Mouse (Mus musculus) ES-Bruce4 (cell line): ENCODE results near the gene Tnfrsf14. TPM values are rescaled to one million over a fixed set of nuclear protein-coding genes. Genes with fewer than 3 reads are reported as not detected.

Experiments used
- H3K27ac ChIP-seq: 2 replicates; pipeline ENCODE4 v1.5.1; 2012; ENCODE audit warnings: low read length, inconsistent platforms; ENCODE audit not compliant: insufficient read depth
- H3K27me3 ChIP-seq: 2 replicates; pipeline ENCODE4 v1.6.1; 2012; ENCODE audit warnings: mild to moderate bottlenecking, low read length, inconsistent platforms; ENCODE audit not compliant: control insufficient read depth, poor library complexity, insufficient read depth, severe bottlenecking
- H3K36me3 ChIP-seq: 2 replicates; pipeline ENCODE4 v1.6.1; 2012; ENCODE audit warnings: inconsistent platforms, mild to moderate bottlenecking, low read length, moderate library complexity; ENCODE audit not compliant: control insufficient read depth, poor library complexity, insufficient read depth, severe bottlenecking
- H3K4me1 ChIP-seq: one replicate; pipeline ENCODE4 v1.8.1; 2011; ENCODE audit warnings: low read length; ENCODE audit not compliant: control insufficient read depth, insufficient read depth
- H3K4me3 ChIP-seq: 2 replicates; pipeline ENCODE4 v1.5.1; 2011; ENCODE audit warnings: low read depth, mild to moderate bottlenecking, low read length
- H3K9ac ChIP-seq: 2 replicates; pipeline ENCODE4 v1.6.1; 2012; ENCODE audit warnings: low read depth, mild to moderate bottlenecking, inconsistent platforms; ENCODE audit not compliant: poor library complexity, severe bottlenecking
- H3K9me3 ChIP-seq: replicated peaks from 2 replicates; pipeline ENCODE4 v1.6.1; 2012; ENCODE audit warnings: mild to moderate bottlenecking, low read length, inconsistent platforms; ENCODE audit not compliant: control insufficient read depth, poor library complexity, insufficient read depth, severe bottlenecking
- CTCF ChIP-seq: IDR thresholded peaks from one replicate; pipeline ENCODE4 v1.8.1; 2011; ENCODE audit warnings: low read depth, low read length
- EP300 ChIP-seq: IDR thresholded peaks from 2 replicates; pipeline ENCODE4 v1.6.1; 2011; ENCODE audit warnings: low read depth, low read length; ENCODE audit not compliant: insufficient read depth
- POLR2A ChIP-seq: IDR thresholded peaks from one replicate; pipeline ENCODE4 v1.8.1; 2011; ENCODE audit warnings: low read length; ENCODE audit not compliant: insufficient read depth
- polyA plus RNA-seq: library from polyadenylated mRNA; stranded (reverse); fragments of >200 nt; gene quantifications from 2 replicates; pipeline ENCODE4 v1.2.4, GENCODE M21; 2011; ENCODE audit warnings: low read depth; ENCODE audit not compliant: missing spikeins, insufficient read depth, insufficient read length

Gene Tnfrsf14
- polyA plus RNA-seq, 1 experiment = not detected

GRCm38 (mm10) chr4:154915286-154915685, 13.1 kb downstream of the Tnfrsf14 start:
- Histone ChIP-seq H3K4me1 (no peaks in the 10 kb centered on the region), H3K9me3 (no peaks in the 10 kb centered on the region), H3K36me3 (no peaks in the 10 kb centered on the region), H3K27ac (no peak overlapping the region), H3K27me3 (no peaks in the 10 kb centered on the region), H3K4me3 (no peak overlapping the region), H3K9ac (no peak overlapping the region)
- no peak for TF ChIP-seq EP300
- no peak for TF ChIP-seq CTCF
- TF ChIP-seq POLR2A = no peak

- Histone ChIP-seq H3K9ac (no peak overlapping the region), H3K9me3 (no peaks in the 10 kb centered on the region), H3K36me3 (no peaks in the 10 kb centered on the region), H3K4me1 (no peaks in the 10 kb centered on the region), H3K27ac (no peak overlapping the region), H3K4me3 (no peak overlapping the region), H3K27me3 (no peaks in the 10 kb centered on the region)
- no peak for TF ChIP-seq POLR2A
- no peak for TF ChIP-seq CTCF
- no peak for TF ChIP-seq EP300
Observed at GRCm38 (mm10) chr4:154914707-154915106, 13.7 kb downstream of the Tnfrsf14 start.

DNA sequence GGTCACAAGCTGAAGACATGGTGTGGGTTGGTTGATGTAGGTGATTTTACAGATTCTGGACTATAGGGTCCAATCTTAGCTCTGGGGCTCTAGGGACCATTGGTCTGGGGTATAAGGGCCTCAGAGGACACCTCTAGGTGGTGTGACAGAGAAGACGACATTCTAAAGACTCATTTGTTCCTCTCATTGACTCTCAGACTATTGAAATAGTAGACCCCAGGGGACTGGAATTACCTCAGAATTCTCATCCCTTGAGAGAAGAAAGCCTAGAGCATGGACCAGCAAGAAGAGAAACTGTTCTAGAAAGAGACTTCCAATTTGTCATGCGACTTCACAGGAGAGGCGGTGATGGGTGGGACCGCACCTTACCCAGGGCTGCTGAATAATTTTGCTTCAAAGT, 14.1 kb downstream of the Tnfrsf14 start:
- TF ChIP-seq EP300 = no peak
- TF ChIP-seq POLR2A = no peak
- no peak for TF ChIP-seq CTCF
- no peaks in the 10 kb centered on the region for H3K4me1 ChIP-seq
- no peak overlapping the region for H3K9ac ChIP-seq

DNA sequence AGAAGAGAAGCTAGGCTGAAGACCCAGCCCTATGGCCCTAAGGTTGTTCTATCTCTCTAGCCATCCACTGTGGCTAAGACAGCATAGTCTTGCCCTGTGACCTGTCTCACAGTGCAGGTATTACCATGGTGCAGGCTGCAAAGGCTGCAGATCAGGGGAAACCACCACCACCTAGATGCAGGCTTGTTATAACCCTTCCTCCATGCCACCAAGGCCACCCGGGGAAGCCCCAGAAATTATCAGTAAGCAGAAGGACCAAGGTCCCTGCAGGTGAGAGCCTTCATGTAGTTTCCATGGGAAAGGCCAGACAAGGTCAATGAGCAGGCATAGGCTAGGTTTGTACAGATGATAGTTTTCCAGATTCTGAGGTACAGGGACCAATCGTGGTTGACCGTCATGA, 14.5 kb downstream of the Tnfrsf14 start:
- no peak overlapping the region for H3K9ac ChIP-seq

More for the DNA sequence above, 14.1 kb downstream of the Tnfrsf14 start:
- no peaks in the 10 kb centered on the region for H3K27me3 ChIP-seq
- no peak overlapping the region for H3K27ac ChIP-seq
- no peaks in the 10 kb centered on the region for H3K36me3 ChIP-seq
- H3K4me3 ChIP-seq = no peak overlapping the region
- no peaks in the 10 kb centered on the region for H3K9me3 ChIP-seq

GRCm38 (mm10) chr4:154911644-154912043, 16.7 kb downstream of the Tnfrsf14 start:
- Histone ChIP-seq H3K27me3 (no peaks in the 10 kb centered on the region; the same call in 1 of the 2 replicates), H3K4me3 (no peak overlapping the region), H3K4me1 (no peaks in the 10 kb centered on the region), H3K36me3 (no peaks in the 10 kb centered on the region), H3K9me3 (no peaks in the 10 kb centered on the region), H3K9ac (no peak overlapping the region), H3K27ac (no peak overlapping the region)
- TF ChIP-seq CTCF (no peak), EP300 (no peak), POLR2A (no peak)

More for the DNA sequence above, 14.5 kb downstream of the Tnfrsf14 start:
- H3K27me3 ChIP-seq = no peaks in the 10 kb centered on the region
- H3K9me3 ChIP-seq = no peaks in the 10 kb centered on the region
- no peak for TF ChIP-seq CTCF
- TF ChIP-seq EP300 = no peak
- TF ChIP-seq POLR2A = no peak
- H3K4me1 ChIP-seq = no peaks in the 10 kb centered on the region
- no peak overlapping the region for H3K27ac ChIP-seq
- no peak overlapping the region for H3K4me3 ChIP-seq
- no peaks in the 10 kb centered on the region for H3K36me3 ChIP-seq

- H3K27ac ChIP-seq = no peak overlapping the region
Observed at GRCm38 (mm10) chr4:154910606-154911522, 17.5 kb downstream of the Tnfrsf14 start.

More at GRCm38 (mm10) chr4:154910606-154911522, 17.5 kb downstream of the Tnfrsf14 start:
- TF ChIP-seq EP300 (no peak), POLR2A (no peak), CTCF (no peak)
- H3K4me3 ChIP-seq = no peak overlapping the region
- H3K9ac ChIP-seq = no peak overlapping the region
- H3K36me3 ChIP-seq = no peaks in the 10 kb centered on the region
- H3K4me1 ChIP-seq = no peaks in the 10 kb centered on the region
- H3K9me3 ChIP-seq = no peaks in the 10 kb centered on the region
- H3K27me3 ChIP-seq = no peaks in the 10 kb centered on the region; the same call in 1 of the 2 replicates
